Mouse (Mus musculus) cerebellum, adult 11-12 months (tissue): ENCODE results near the gene Stk10.

Experiments
- DNase-seq: peaks from one replicate; pipeline ENCODE4 v3.0.0; 2022

The Stk10 gene

DNA sequence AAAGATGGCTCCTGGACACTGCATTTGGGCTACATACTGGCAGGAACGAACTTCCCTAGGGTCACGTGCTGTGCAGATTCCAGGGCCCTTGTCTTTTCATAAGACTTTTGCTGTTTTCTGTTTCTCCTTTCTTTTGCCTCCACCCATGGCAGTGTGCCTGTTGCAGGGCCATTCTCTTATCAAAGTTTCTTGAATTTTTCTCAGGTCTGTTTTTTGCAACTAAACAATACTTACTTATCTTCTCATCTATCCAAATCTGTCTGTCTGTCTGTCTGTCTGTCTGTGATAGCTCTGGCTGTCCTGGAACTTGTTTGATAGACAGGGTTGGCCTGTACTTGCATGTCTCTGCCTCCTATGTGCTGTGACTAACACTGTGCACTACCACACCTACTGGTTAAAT, 101.7 kb downstream of the Stk10 start:
- DNase-seq: no peak

GRCm38 (mm10) chr11:32636275-32636674, 103.2 kb downstream of the Stk10 start:
- no peak for DNase-seq

GRCm38 (mm10) chr11:32638521-32639255, 105.6 kb downstream of the Stk10 start:
- peak; percentile 62 for DNase-seq

DNA sequence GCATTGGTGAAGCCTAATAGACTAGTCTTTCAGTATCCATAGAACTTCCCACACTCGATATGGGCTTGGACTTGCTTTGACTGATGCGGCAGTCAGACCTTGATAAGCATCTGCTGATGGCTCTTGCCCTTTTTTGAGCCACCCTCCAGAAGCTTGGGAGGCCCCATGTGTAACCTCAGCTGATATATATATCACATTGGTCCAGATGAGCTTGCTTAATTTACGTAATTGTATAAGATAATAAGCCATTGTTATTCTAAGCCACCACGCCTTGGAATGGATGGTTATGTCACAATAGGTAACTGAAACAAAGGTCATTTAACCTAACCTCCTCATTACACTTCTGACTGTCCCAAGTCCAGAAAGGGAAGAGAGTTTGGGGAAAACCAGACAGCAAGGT, 107.5 kb downstream of the Stk10 start:
- no peak for DNase-seq

DNA sequence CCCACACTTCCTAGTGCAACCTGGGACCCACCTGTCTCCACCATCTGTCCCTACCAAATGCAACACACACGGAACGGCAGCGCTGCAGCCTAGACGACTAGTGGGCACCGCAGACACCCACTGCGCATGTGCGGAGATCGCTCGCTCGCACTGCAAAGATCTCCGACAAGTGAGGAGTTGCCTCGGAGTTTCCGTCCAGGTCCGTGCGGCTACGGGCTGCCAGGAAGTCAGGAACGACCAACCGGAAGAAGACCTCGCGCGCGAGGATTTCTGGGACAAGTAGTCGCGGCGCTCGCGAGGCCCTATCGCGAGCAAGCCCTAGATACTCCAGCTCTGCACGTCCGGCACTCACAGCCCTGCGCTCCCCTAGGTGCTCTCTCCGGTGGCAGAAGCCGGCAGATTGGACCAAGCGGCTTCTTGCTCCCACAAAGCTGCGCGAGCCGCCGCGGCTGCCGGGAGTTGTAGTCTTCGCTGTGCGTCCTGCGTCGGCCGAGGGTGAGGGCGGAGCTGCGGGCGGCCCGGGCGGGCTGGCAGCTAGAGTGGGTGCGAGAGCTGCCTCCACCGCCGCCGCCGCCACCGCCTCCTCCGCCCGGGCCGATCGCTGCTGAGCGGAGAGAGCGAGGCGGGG, 109.3 kb downstream of the Stk10 start, which contains the start of gene Fbxw11:
Gene Fbxw11, plus strand, starts transcription at position 476 of the 628 bp plus-strand sequence.
- DNase-seq: peak; percentile 99

DNA sequence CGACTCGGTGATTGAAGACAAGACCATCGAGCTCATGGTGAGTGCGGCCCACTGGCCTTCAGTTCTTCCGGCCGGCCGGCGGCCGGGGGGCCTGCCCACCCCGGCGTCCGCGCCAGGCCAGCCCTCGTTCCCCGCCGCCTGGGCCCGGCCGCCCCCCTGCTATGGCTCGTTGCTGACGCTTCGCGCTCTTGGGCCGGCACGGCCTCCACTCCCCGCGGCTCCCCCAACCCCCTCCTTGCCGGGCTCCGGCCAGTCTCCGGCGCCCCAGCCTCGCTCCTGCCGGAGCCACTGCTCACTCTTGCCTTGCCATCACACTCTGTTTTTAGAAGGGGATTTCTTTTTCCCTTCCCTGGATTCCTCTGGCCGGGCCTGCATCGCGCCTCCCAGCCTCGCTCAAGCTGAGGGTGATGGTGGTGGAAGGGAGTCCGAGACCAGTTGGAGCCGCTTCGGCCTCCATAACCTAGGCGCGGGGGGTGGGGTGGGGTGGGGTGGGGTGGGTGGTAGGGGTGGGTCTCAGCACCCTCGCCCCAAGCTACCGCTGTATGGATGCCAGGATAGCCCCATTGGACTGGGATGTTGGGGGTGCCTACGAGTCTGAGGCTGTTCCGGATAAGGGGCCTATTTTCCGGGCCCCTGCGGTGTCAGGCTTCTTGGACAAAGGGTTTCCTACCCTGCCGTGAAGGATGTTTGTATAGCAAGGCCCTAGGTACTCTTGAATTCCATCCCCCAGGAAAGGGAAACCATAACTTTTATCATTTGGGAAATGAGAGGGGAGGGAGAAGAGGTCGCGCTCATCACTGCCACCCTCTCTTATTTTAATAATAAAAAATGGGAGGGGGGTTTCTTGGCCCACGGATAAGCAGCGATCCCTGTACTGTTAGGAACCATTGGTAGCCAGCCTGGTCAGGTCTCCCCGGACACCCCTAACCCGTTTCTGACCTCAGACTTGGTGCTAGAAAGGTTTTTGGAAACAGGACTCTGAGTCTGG, 110.1 kb downstream of the Stk10 start:
- peak; percentile 77 for DNase-seq

DNA sequence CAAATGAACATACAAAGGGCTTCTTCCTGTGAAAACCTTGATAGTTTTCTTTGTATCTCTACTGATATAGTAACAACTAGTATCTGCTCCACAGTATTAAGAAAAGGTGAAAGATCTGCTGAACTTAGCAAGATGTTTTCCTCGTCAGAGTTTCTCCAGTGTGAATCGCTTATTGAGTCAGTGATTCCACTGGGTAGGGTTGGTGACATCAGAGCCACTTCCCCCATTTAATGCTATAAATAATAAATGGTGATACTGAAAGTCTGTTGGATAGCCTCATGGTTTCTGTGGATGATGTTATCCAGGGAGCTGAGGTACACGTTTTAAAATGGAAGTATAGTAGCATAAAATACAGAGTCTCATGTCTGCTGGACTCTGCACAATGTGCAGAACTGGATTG, 110.9 kb downstream of the Stk10 start:
- no peak for DNase-seq

GRCm38 (mm10) chr11:32647265-32647664, 114.2 kb downstream of the Stk10 start:
- no peak for DNase-seq

GRCm38 (mm10) chr11:32650236-32650749, 117.2 kb downstream of the Stk10 start:
- DNase-seq: no peak

- DNase-seq: no peak
These were observed 117.9 kb downstream of the Stk10 start for GRCm38 (mm10) chr11:32650893-32651590.

DNA sequence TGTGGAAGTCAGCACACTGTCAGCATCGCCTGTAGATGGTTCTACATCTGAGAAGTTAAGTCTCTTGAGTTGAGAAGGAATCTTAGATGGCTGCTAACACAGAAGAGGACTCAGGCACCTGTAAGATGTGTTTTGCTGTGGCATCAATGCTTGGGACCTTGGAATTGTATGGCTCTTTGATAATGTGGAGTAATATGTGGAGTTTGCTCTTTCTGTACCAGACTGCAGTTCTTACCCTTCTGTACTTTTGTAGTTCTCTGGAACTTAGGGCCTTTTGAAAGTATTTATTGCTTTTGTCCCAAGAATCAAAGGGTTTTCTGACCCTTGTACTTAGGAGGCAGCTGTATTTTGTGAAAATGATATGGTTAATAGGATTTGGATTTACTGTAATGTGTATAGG, 118.6 kb downstream of the Stk10 start:
- DNase-seq: no peak

GRCm38 (mm10) chr11:32662082-32662656, 129.1 kb downstream of the Stk10 start:
- DNase-seq: no peak

DNA sequence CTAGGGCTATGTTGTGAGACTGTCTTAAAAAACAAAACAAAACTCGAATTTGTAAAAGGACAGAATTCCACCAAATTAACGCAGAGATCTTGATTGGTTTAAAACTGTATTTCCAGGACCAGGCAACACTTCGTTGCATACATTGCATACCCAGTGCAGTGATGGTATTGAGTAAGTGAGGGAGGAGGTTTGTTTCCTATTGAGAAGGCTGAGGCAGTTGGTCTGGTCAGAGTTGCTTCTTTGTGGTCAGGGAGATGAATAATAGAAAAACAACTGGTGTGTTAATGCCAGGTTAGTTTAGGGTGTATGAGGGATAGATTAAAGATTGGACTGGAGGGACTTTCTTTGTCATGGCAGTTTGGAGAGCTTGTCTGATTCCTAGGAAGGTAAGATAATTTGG, 132.5 kb downstream of the Stk10 start:
- no peak for DNase-seq

DNA sequence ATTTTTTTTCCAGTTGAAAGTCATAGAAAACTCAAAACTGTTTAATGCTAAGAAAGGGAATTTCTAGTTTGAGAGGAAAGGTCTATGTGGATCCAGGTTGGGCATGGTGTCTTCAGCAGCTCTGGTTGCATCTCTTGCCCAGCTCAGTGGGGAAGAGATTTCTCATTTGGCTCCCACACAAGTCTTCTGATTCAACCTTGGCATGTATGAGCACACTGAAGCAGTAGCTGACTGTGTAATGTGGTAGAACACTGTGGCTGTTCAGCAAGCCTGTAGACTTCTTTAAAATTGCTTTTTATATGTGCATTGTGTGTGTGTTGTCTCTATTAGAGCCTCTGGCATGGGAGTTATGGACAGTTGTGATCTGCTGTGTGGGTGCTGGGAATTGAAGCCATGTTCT, 133.9 kb downstream of the Stk10 start:
- DNase-seq: peak; percentile 82

DNA sequence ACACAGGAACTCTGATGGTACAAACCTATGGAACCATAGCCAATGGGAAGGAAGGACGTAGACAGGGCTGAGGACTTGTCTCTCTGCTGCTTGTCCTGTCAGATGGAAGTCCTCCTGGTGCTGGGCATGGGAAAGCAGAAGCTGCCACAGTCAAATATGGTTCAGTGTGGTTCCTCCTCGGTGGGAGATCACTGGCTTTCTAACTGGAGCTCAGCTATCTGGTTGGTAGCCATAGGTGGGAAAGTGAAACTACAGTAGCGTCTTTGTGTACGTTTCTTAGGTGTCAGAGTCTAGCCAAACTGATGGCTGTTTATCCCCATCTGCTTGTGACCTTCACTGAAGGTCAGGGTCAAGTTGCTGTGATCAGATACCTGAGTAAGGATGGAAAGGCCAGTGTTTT, 138.4 kb downstream of the Stk10 start:
- DNase-seq: no peak
